In the genomic region with DNA sequence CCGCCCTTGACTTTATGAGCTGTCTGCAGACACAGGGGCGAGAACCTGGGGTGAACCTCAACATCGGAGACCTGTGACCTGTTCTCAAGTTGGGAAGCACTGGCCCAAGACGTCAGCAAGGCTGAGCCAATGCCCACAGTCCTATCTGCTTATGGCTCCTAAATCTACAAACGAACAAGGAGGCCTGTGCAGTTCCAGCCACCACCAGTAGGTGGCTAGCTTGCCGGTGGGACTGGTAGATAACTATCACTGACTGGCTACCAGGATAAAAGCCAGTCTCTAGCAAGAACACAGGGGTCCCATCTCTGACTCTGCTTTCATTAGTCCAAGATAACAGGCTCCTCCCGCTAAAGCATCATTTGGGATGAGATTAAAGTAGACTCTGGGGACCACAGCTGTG, we compare ENCODE assay signal across 8 mouse cellular contexts.
DNase-seq lines count a peak whose midpoint lies in the region; ATAC-seq and TF ChIP-seq lines count a peak whose summit lies in the region.

No protein-coding gene starts in this region.

- ATAC-seq in G1E (ENCODE audit: extremely low read depth, insufficient number of reproducible peaks, low FRiP score, poor library complexity, severe bottlenecking), result no peak

- peaks cover 10% of the 10 kb centered on the region for H3K27me3 ChIP-seq in G1E (ENCODE audit: insufficient read depth, low read length)

- no peaks in the 10 kb centered on the region for H3K4me1 ChIP-seq in G1E (ENCODE audit: insufficient read depth, low read depth, low read length)

- 23% methylated on average over 7 of the region's 7 CpGs for WGBS in large intestine, adult 2 months

- peak; percentile 71 for DNase-seq in 416B (ENCODE audit: low read depth)
- DNase-seq in G1E (ENCODE audit: low spot score), result peak; percentile 33
- DNase-seq in cerebellum, adult 8-10 months, result peak; percentile 68
- DNase-seq in frontal cortex, postnatal 25 days (ENCODE audit: low spot score in 2 of 2), result peak; percentile 79 to 84
- peak; percentile 8 for DNase-seq in large intestine, adult 2 months (ENCODE audit: low read depth, low spot score)
- peak; percentile 52 to 53 for DNase-seq in lung, adult 18-20 months
- peak; percentile 83 for DNase-seq in retina, postnatal 1 day
- peak; percentile 71 to 77 for DNase-seq in thymus, postnatal 36 days

- no peaks in the 10 kb centered on the region for H3K9me3 ChIP-seq in G1E (replicated peaks)

- H3K4me3 ChIP-seq in G1E (ENCODE audit: low read depth, low read length), result no peak overlapping the region

- TF ChIP-seq CTCF in G1E (IDR thresholded peaks at IDR 0.05; ENCODE audit: low read depth, low read length), result peak; percentile 91

- H3K36me3 ChIP-seq in G1E (replicated peaks), result no peaks in the 10 kb centered on the region

Comparison
In these comparisons a context has a peak if more than half of its experiments do, and no peak if none do; other contexts are left out.
1. DNase-seq: peak in every context shown above with its lines; median percentile 83 in retina, postnatal 1 day; 82 in frontal cortex, postnatal 25 days; 74 in thymus, postnatal 36 days; 71 in 416B; 68 in cerebellum, adult 8-10 months; 52 in lung, adult 18-20 months; 33 in G1E; 8 in large intestine, adult 2 months.